Mouse (Mus musculus) thymus, adult 2 months (tissue): Measurements from ENCODE around the gene Atp1b1. TPM values are rescaled to one million over a fixed set of nuclear protein-coding genes. Genes with fewer than 3 reads are reported as not detected.

Experiments used
- DNase-seq: peaks from one replicate; pipeline ENCODE4 v3.0.0; 2021
- H3K27ac ChIP-seq: fragments of 200-500 bp; 2 replicates; pipeline ENCODE4 v1.5.1; 2012; ENCODE audit warnings: low read length, control low read depth; ENCODE audit not compliant: control insufficient read depth, insufficient read depth
- H3K27me3 ChIP-seq: fragments of 200-500 bp; 2 replicates; pipeline ENCODE4 v1.6.1; 2012; ENCODE audit warnings: mild to moderate bottlenecking, low read length, moderate library complexity, mixed read lengths; ENCODE audit not compliant: control insufficient read depth, insufficient read depth
- H3K36me3 ChIP-seq: fragments of 200-500 bp; 2 replicates; pipeline ENCODE4 v1.6.1; 2012; ENCODE audit warnings: mild to moderate bottlenecking, low read length, moderate library complexity; ENCODE audit not compliant: control insufficient read depth, insufficient read depth
- H3K4me1 ChIP-seq: fragments of 200-500 bp; replicated peaks from 2 replicates; pipeline ENCODE4 v1.6.1; 2012; ENCODE audit warnings: low read length; ENCODE audit not compliant: control insufficient read depth, insufficient read depth
- H3K4me3 ChIP-seq: fragments of 200-500 bp; 2 replicates; pipeline ENCODE4 v1.5.1; 2012; ENCODE audit warnings: mild to moderate bottlenecking, low read length, control low read depth, moderate library complexity; ENCODE audit not compliant: control insufficient read depth, insufficient read depth
- CTCF ChIP-seq: fragments of 200-500 bp; IDR thresholded peaks from 2 replicates; pipeline ENCODE4 v1.5.1; 2012; ENCODE audit warnings: mild to moderate bottlenecking, control low read depth, low read length, moderate library complexity, borderline replicate concordance; ENCODE audit not compliant: control insufficient read depth, poor library complexity, insufficient read depth; ENCODE audit errors: extremely low read depth
- POLR2A ChIP-seq: fragments of 200-500 bp; IDR thresholded peaks from 2 replicates; pipeline ENCODE4 v1.6.1; 2012; ENCODE audit warnings: mild to moderate bottlenecking, low read length, control low read depth, moderate library complexity; ENCODE audit not compliant: control insufficient read depth, poor library complexity, insufficient read depth; ENCODE audit errors: extremely low read depth
- WGBS: fragments of 180-500 bp; shearing (Covaris S2); methylation state at CpG from one replicate; pipeline ENCODE4 v1.1.7; 2018; 5-methylcytosine and 5-hydroxymethylcytosine counted together
- polyA plus RNA-seq: library from polyadenylated mRNA; depleted of rRNA; stranded (reverse); fragments of >200 nt; gene quantifications from 2 replicates; pipeline ENCODE4 v1.2.3, GENCODE M21; 2012

The Atp1b1 gene
- polyA plus RNA-seq, 1 experiment, result 56.5 TPM

DNA sequence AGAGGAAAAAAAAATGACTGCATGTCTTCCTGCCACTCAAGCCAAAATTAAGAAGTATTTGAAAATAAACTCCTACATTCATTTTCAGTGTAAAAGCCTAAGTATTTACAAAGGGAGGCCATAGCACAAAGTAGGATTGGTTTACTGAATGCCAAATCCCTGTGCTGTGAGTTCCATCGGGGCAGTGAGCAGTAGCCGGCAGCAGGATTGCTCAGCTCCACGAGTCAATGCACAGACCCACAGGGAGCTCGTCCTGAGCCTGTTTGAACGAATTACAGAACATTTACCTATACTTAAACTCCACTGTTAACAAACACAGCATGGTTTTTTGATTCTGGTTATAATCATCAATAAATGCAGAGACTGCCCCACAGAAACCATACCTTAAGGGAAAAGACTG lies 25.5 kb downstream of the Atp1b1 start:
- no peak for DNase-seq
- TF ChIP-seq CTCF, result no peak
- TF ChIP-seq POLR2A, result no peak
- no peaks in the 10 kb centered on the region for H3K27me3 ChIP-seq
- no peaks in the 10 kb centered on the region for H3K4me1 ChIP-seq
- H3K4me3 ChIP-seq, result no peak overlapping the region
- WGBS, result 97% methylated on average over 5 of the region's 5 CpGs
- H3K27ac ChIP-seq, result no peak overlapping the region
- peaks cover 19% of the 10 kb centered on the region for H3K36me3 ChIP-seq

- TF ChIP-seq CTCF (no peak), POLR2A (no peak)
- H3K27ac ChIP-seq, result no peak overlapping the region
- H3K27me3 ChIP-seq, result no peaks in the 10 kb centered on the region
- H3K4me3 ChIP-seq, result no peak overlapping the region
- H3K4me1 ChIP-seq, result peaks cover 4% of the 10 kb centered on the region
- no peak for DNase-seq
- H3K36me3 ChIP-seq, result no peaks in the 10 kb centered on the region
- 96% methylated on average over 9 of the region's 9 CpGs for WGBS
Observed at GRCm38 (mm10) chr1:164428644-164429043, 29.5 kb downstream of the Atp1b1 start.

DNA sequence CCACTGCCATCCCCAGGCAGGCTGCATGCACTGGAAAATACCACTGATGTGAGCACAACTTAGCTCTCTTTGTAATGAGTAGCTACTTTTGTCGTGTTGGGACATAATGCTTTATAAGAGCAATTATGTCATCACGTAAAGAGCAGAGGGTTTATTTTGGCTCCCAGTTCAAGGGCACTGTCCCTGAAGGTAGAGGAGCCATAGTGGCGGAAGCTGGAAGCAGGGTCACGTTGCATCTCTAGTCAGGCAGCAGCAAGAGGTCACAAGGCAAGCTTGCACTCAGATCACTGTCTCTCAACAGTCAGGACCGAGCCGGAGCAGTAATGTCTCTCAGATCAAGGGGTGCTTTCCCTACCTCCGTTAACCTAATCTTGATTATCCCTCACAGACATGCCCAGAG lies 30.4 kb downstream of the Atp1b1 start:
- no peaks in the 10 kb centered on the region for H3K27me3 ChIP-seq
- no peaks in the 10 kb centered on the region for H3K36me3 ChIP-seq
- DNase-seq, result no peak
- no peak overlapping the region for H3K4me3 ChIP-seq
- WGBS, result 91% methylated on average over 7 of the region's 7 CpGs
- H3K4me1 ChIP-seq, result peaks cover 4% of the 10 kb centered on the region
- no peak overlapping the region for H3K27ac ChIP-seq
- no peak for TF ChIP-seq CTCF
- TF ChIP-seq POLR2A, result no peak

DNA sequence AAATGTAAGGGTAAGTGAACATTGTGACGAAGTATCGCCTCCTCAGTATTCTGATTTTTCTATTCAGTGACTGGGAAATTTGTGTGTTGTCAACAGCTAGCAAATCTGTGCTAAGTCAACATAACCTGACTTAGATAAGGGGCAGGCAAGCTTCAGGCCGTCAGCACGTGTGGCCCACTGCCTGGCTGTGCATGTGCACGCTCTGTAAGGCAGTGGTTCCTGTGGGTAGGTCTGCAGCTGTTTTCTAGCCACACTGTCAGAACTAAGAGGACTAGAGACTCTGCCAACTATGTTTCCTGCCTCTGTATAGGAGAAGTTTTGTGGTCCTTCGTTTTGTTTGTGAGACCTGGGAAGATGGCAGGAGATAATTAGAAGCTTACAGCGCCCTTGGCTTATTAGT lies 31.9 kb downstream of the Atp1b1 start:
- Histone ChIP-seq H3K4me1 (peaks cover 4% of the 10 kb centered on the region), H3K36me3 (no peaks in the 10 kb centered on the region), H3K27ac (no peak overlapping the region), H3K27me3 (no peaks in the 10 kb centered on the region), H3K4me3 (no peak overlapping the region)
- peak; percentile 49 for DNase-seq
- 24% methylated on average over 7 of the region's 7 CpGs for WGBS
- TF ChIP-seq POLR2A (no peak), CTCF (no peak)

- no peak for TF ChIP-seq POLR2A
- no peak for TF ChIP-seq CTCF
- H3K36me3 ChIP-seq, result no peaks in the 10 kb centered on the region
- DNase-seq, result no peak
- no peaks in the 10 kb centered on the region for H3K27me3 ChIP-seq
- WGBS, result 94% methylated on average over 6 of the region's 6 CpGs
- H3K4me3 ChIP-seq, result no peak overlapping the region
- no peaks in the 10 kb centered on the region; the same call in 1 of the 2 replicates for H3K4me1 ChIP-seq
- no peak overlapping the region for H3K27ac ChIP-seq
Observed at GRCm38 (mm10) chr1:164420623-164421354, 37.4 kb downstream of the Atp1b1 start.

DNA sequence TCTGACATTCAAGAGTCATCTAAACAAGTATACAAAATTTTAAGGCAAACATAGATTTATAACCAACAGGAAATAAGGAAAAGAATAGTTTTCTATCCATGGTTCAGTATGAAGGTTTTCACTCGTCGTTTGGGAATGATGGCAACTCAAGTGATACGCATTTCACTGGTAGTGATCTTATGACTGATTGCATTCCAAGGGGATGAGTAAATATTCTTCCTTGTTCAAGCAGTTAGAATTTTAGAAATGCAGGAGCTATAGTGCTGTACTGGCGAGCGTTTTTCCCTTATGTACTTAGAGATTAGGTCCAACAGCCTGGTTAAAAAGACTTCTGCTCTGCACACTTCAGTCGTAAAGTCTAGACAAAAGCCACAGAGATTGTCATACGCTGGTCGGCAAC lies 38.8 kb downstream of the Atp1b1 start:
- Histone ChIP-seq H3K36me3 (no peaks in the 10 kb centered on the region), H3K4me3 (no peak overlapping the region), H3K27ac (no peak overlapping the region), H3K4me1 (no peaks in the 10 kb centered on the region; the same call in 1 of the 2 replicates), H3K27me3 (no peaks in the 10 kb centered on the region)
- 94% methylated on average over 8 of the region's 8 CpGs for WGBS
- TF ChIP-seq CTCF, result no peak
- TF ChIP-seq POLR2A, result no peak
- DNase-seq, result no peak
